Mouse (Mus musculus) bone marrow, adult 2 months (tissue): ENCODE results near the gene Prkci.

Experiments
- CTCF ChIP-seq: fragments of 200-500 bp; IDR thresholded peaks from 2 replicates; pipeline ENCODE4 v1.5.1; 2011; ENCODE audit warnings: low read length, control low read depth; ENCODE audit not compliant: control insufficient read depth, insufficient read depth
- POLR2A ChIP-seq: fragments of 200-500 bp; IDR thresholded peaks from 2 replicates; pipeline ENCODE4 v1.6.1; 2011; ENCODE audit warnings: low read depth, mild to moderate bottlenecking, control low read depth, low read length, borderline replicate concordance; ENCODE audit not compliant: control insufficient read depth

GRCm38 (mm10) chr3:31019287-31019686, 23.7 kb downstream of the Prkci start:
- TF ChIP-seq CTCF (no peak), POLR2A (no peak)
